Mouse (Mus musculus) kidney, postnatal 0 days (tissue): ENCODE data around the gene Tmem222. TPM values are rescaled to one million over a fixed set of nuclear protein-coding genes. Genes with fewer than 3 reads are reported as not detected.

ENCODE experiments used
- ATAC-seq: fragments of 200-750 bp; cut with Nextera tagmentation; replicated peaks from 2 replicates; pipeline ENCODE4 v1.8.0; 2017; ENCODE audit warnings: low read depth, moderate number of reproducible peaks, moderate TSS enrichment, moderate library complexity; ENCODE audit not compliant: low FRiP score
- DNase-seq: peaks from one replicate; pipeline ENCODE4 v3.0.0-alpha.2; 2016; ENCODE audit warnings: low spot score
- H3K27ac ChIP-seq: fragments of 300-500 bp; sonication (generic); 2 replicates; pipeline ENCODE4 v1.5.1; 2014; ENCODE audit warnings: mild to moderate bottlenecking
- H3K27me3 ChIP-seq: fragments of 300-500 bp; sonication (generic); 2 replicates; pipeline ENCODE4 v1.6.1; 2014; ENCODE audit warnings: low read length, mixed read lengths; ENCODE audit not compliant: insufficient read depth
- H3K36me3 ChIP-seq: fragments of 300-500 bp; sonication (generic); 2 replicates; pipeline ENCODE4 v1.6.1; 2014; ENCODE audit warnings: low read length, mixed read lengths; ENCODE audit not compliant: insufficient read depth
- H3K4me1 ChIP-seq: fragments of 300-500 bp; sonication (generic); replicated peaks from 2 replicates; pipeline ENCODE4 v1.6.1; 2014; ENCODE audit warnings: antibody characterized with exemption, low read length, mixed read lengths; ENCODE audit not compliant: insufficient read depth
- H3K4me2 ChIP-seq: fragments of 300-500 bp; sonication (generic); 2 replicates; pipeline ENCODE4 v1.6.1; 2014; ENCODE audit warnings: mild to moderate bottlenecking, low read length, moderate library complexity, mixed read lengths
- H3K4me3 ChIP-seq: fragments of 300-500 bp; sonication (generic); replicated peaks from 2 replicates; pipeline ENCODE4 v1.5.1; 2014; ENCODE audit warnings: low read depth, low read length
- H3K9ac ChIP-seq: fragments of 300-500 bp; sonication (generic); 2 replicates; pipeline ENCODE4 v1.6.1; 2014; ENCODE audit warnings: low read depth, low read length
- H3K9me3 ChIP-seq: fragments of 300-500 bp; sonication (generic); replicated peaks from 2 replicates; pipeline ENCODE4 v1.6.1; 2016; ENCODE audit warnings: low read length, inconsistent platforms, mixed read lengths
- CTCF ChIP-seq: IDR thresholded peaks from 2 replicates; pipeline ENCODE4 v1.5.1; 2016; ENCODE audit warnings: antibody characterized with exemption, low read depth, mild to moderate bottlenecking, moderate library complexity
- WGBS: fragments of 180-500 bp; shearing (Covaris S2); extraction: QIAGEN DNeasy Blood & Tissue Kit; methylation state at CpG from one replicate; pipeline ENCODE4 v1.1.7; 2014; 5-methylcytosine and 5-hydroxymethylcytosine counted together
- polyA plus RNA-seq: library from polyadenylated mRNA; unstranded; fragments of >200 nt; fragmentation: Nextera tagmentation; extraction: Ambion mirVana; gene quantifications from 2 replicates; pipeline ENCODE4 v1.2.1, GENCODE M21; 2015

Gene Tmem222
- polyA plus RNA-seq, 1 experiment from 2014 or later: 74.5 TPM

DNA sequence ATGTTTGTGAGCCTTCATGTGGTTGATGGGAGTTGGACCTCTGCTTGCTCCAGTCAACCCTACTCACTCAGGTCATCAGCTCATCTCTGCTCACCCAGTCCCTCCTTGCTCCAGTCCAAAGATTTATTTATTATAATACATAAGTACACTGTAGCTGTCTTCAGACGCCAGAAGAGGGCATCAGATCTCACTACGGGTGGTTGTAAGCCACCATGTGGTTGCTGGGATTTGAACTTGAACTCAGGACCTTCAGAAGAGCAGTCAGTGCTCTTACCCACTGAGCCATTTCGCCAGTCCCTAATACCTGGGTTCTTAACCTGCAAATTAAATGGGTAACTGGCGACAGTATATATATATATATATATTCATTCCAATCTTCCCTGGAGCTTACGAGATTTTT is 42.2 kb downstream of the Tmem222 start:
- H3K27me3 ChIP-seq: no peaks in the 10 kb centered on the region
- H3K4me1 ChIP-seq: no peaks in the 10 kb centered on the region
- 74% methylated on average over 5 of the region's 5 CpGs for WGBS

DNA sequence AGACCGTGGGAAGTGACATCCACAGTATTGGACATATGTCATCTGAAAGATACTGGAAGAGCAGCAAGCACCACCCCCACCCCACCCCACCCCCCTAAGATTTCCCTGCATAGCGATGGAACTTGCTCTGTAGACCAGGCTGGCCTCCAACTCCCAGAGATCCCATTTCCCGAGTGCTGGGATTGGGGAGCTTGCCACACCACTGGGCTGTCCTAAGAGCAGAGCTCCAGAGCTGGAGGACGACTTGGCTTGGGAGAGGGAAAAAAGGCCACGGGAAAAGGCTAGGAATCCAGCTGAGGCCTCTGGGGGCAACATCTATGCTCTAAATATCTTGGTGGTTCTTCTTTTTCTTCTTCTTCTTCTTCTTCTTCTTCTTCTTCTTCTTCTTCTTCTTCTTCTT is 42.8 kb downstream of the Tmem222 start:
- no peak overlapping the region for H3K27ac ChIP-seq
- no peak overlapping the region for H3K4me2 ChIP-seq
- TF ChIP-seq CTCF: no peak
- H3K36me3 ChIP-seq: no peaks in the 10 kb centered on the region
- no peaks in the 10 kb centered on the region for H3K4me1 ChIP-seq
- no peak overlapping the region for H3K4me3 ChIP-seq
- H3K9ac ChIP-seq: no peak overlapping the region
- H3K9me3 ChIP-seq: no peaks in the 10 kb centered on the region
- DNase-seq (no peak), ATAC-seq (no peak)
- H3K27me3 ChIP-seq: no peaks in the 10 kb centered on the region
- WGBS: 60% methylated on average over 5 of the region's 5 CpGs

More for the DNA sequence above, 42.2 kb downstream of the Tmem222 start:
- DNase-seq: no peak
- H3K36me3 ChIP-seq: no peaks in the 10 kb centered on the region
- ATAC-seq: no peak
- no peak overlapping the region for H3K4me2 ChIP-seq
- no peak overlapping the region for H3K27ac ChIP-seq
- H3K4me3 ChIP-seq: no peak overlapping the region
- no peaks in the 10 kb centered on the region for H3K9me3 ChIP-seq
- H3K9ac ChIP-seq: no peak overlapping the region
- peak; percentile 12; the same call in 1 of the 2 replicates for TF ChIP-seq CTCF

DNA sequence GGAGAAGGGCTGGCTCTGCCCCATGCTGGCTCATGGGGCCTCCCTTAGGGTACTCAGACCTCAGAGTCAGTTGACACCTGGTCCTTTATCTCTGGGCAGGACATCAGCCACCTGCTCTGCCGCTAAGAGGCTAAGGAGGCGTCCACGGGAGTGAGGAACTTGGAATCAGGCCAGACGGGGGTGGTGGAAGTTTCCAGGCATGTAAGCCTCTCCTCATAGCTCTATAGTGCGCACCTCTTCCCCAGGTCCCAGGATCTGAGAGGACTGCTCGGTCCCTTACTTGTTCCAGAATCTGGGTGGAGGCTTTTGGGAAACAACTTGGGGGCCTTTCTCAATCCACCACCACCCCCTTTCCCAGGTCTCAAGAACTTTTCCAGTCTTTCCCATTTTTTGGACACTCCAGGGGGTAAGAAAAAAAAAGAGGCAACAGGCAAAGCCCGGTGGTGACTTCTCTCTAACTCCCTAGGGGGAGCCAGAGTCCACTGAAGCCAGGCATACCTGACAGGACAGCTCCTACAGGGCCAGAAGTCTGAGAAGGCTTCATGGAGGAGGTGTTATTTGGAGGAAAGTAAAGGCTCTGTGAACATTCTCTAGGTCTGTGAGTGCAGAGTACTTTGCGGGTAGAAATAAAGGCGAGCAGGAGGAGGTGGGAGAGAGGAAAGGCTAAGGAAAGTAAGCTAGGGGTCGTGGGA is 44.2 kb downstream of the Tmem222 start:
- no peak overlapping the region for H3K9ac ChIP-seq
- H3K27me3 ChIP-seq: no peaks in the 10 kb centered on the region
- peak; percentile 73 for TF ChIP-seq CTCF
- H3K4me3 ChIP-seq: no peak overlapping the region
- no peaks in the 10 kb centered on the region for H3K4me1 ChIP-seq
- ATAC-seq (no peak), DNase-seq (peak; percentile 70)
- H3K27ac ChIP-seq: no peak overlapping the region
- 37% methylated on average over 10 of the region's 10 CpGs for WGBS
- H3K9me3 ChIP-seq: no peaks in the 10 kb centered on the region
- H3K36me3 ChIP-seq: no peaks in the 10 kb centered on the region
- H3K4me2 ChIP-seq: no peak overlapping the region

DNA sequence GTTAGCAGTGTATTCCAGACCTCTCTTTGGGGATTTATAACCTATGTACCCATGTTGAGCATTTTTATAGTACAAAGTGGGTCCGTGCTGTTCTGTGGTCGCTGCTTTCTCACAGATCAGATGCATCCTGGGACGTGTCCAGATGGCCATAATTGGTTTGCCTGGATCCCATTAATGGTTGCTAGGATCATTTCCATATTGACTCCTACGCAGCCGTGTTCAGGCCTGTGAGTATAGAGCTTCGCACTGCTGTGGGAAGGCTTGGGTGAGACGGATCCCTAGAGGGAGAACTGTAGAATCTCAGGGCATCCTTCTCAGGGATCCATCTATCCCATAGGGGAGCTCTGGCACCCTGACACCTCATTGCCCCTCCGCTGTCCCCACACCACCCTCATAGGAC is 48.0 kb downstream of the Tmem222 start:
- TF ChIP-seq CTCF: no peak
- H3K27me3 ChIP-seq: no peaks in the 10 kb centered on the region

DNA sequence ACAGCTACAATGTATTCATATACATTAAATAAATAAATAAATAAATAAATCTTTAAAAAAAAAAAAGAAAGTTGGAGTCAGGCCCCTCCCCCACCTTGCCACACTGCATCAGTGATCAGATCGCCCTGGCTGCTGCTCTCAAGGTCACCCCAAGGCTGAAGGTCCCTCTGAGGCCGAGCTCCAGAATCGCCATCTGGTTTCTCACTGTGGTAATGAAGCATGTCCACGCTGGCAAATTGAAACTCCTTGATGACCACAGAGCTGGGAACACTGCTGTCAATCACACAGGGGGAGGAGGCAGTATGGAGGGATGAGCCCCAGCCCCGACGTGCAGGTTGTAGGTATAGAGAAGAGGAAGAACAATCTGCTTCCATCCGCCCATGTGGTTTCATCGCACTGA is 50.0 kb downstream of the Tmem222 start:
- Histone ChIP-seq H3K4me1 (peaks cover 4% of the 10 kb centered on the region; the same call in 1 of the 2 replicates), H3K27ac (no peak overlapping the region), H3K9ac (no peak overlapping the region), H3K4me2 (no peak overlapping the region), H3K36me3 (no peaks in the 10 kb centered on the region), H3K9me3 (no peaks in the 10 kb centered on the region), H3K27me3 (no peaks in the 10 kb centered on the region), H3K4me3 (no peak overlapping the region)
- DNase-seq: no peak
- ATAC-seq: peak; percentile 60
- no peak for TF ChIP-seq CTCF
- 38% methylated on average over 8 of the region's 8 CpGs for WGBS

More for the DNA sequence above, 48.0 kb downstream of the Tmem222 start:
- H3K4me2 ChIP-seq: no peak overlapping the region
- H3K9me3 ChIP-seq: no peaks in the 10 kb centered on the region
- ATAC-seq (no peak), DNase-seq (no peak)
- 78% methylated on average over 8 of the region's 8 CpGs for WGBS
- no peak overlapping the region for H3K4me3 ChIP-seq
- no peak overlapping the region for H3K27ac ChIP-seq
- no peak overlapping the region for H3K9ac ChIP-seq
- H3K36me3 ChIP-seq: no peaks in the 10 kb centered on the region
- no peaks in the 10 kb centered on the region for H3K4me1 ChIP-seq

DNA sequence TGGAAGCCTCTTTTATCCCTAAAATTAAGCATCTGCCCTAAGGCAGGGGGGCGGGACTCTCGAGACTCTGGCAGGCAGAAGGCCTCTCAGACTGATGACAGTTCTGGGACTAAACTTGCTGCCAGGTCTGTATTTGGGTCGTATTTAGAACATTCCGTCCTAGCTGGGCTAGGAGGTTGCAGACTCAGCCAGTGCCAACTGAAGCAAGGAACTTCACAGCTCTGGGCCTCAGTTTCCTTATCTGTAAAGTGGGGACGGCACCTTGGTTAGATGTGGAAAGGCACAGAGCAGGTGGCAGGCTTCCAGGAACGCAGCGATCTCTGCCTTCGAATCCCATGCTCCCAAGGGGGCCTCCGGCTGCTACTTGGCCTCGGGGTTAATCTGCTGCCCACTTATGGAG is 51.5 kb downstream of the Tmem222 start:
- no peaks in the 10 kb centered on the region for H3K27me3 ChIP-seq
- DNase-seq (no peak), ATAC-seq (no peak)
- H3K27ac ChIP-seq: no peak overlapping the region
- WGBS: 59% methylated on average over 10 of the region's 10 CpGs
- H3K9me3 ChIP-seq: no peaks in the 10 kb centered on the region
- no peak overlapping the region for H3K4me3 ChIP-seq
- no peak overlapping the region for H3K9ac ChIP-seq
- peaks cover 5% of the 10 kb centered on the region; the same call in 1 of the 2 replicates for H3K4me1 ChIP-seq
- H3K36me3 ChIP-seq: no peaks in the 10 kb centered on the region
- no peak for TF ChIP-seq CTCF
- H3K4me2 ChIP-seq: no peak overlapping the region
